Mouse (Mus musculus): ENCODE results near the gene Car9.

- TF ChIP-seq CTCF (IDR thresholded peaks at IDR 0.05; ENCODE audit: extremely low read depth, insufficient read depth, low read length) (no peak), POLR2A (IDR thresholded peaks at IDR 0.05; ENCODE audit: extremely low read depth, insufficient read depth, low read length) (no peak)
These were observed 2.5 kb upstream of the Car9 start for GRCm38 (mm10) chr4:43504269-43504668.
